Mouse (Mus musculus) megakaryocyte-erythroid progenitor cell, adult 5-6 weeks (primary cell): Measurements from ENCODE around the gene Impad1. TPM values are rescaled to one million over a fixed set of nuclear protein-coding genes. Genes with fewer than 3 reads are reported as not detected.

Experiments used
- ATAC-seq: replicated peaks from 2 replicates; pipeline ENCODE4 v1.8.0; 2016; ENCODE audit warnings: mild to moderate bottlenecking, inconsistent platforms; ENCODE audit not compliant: severe bottlenecking, poor library complexity, low FRiP score, low TSS enrichment
- total RNA-seq, 2 experiments: library from RNA; stranded (forward) in 1 of 2; stranded (reverse) in 1 of 2; fragments of 200-1000, 215-1000 nt in 1 of 2; fragments of >200 nt in 1 of 2; fragmentation: Nextera tagmentation in 1 of 2; gene quantifications; 2 replicates each; pipeline ENCODE4 v1.2.3; 2014 to 2017

The Impad1 gene
- total RNA-seq (2014; fragmentation: Nextera tagmentation) (12.0 and 21.3 TPM in 2 replicates), total RNA-seq (2017) (39.4 and 40.6 TPM in 2 replicates)

GRCm38 (mm10) chr4:4792992-4793834 lies at the start of gene Impad1:
Gene Impad1, minus strand, starts transcription at chr4:4793355.
- ATAC-seq, result peak; percentile 95

- no peak for ATAC-seq
Measured at GRCm38 (mm10) chr4:4840145-4840544, 47.0 kb upstream of the Impad1 start.

GRCm38 (mm10) chr4:4833789-4834295 lies 40.7 kb upstream of the Impad1 start:
- ATAC-seq, result no peak

GRCm38 (mm10) chr4:4828131-4828530 lies 35.0 kb upstream of the Impad1 start:
- no peak for ATAC-seq

GRCm38 (mm10) chr4:4822119-4822518 lies 29.0 kb upstream of the Impad1 start:
- no peak for ATAC-seq

GRCm38 (mm10) chr4:4792141-4792991 lies 789 bp downstream of the Impad1 start:
- ATAC-seq, result peak; percentile 79

- no peak for ATAC-seq
Measured at GRCm38 (mm10) chr4:4791180-4791579, 2.0 kb downstream of the Impad1 start.

- no peak for ATAC-seq
Measured at GRCm38 (mm10) chr4:4785169-4785568, 8.0 kb downstream of the Impad1 start.

- ATAC-seq, result no peak
Measured at GRCm38 (mm10) chr4:4784305-4784704, 8.8 kb downstream of the Impad1 start.

- ATAC-seq, result no peak
Measured at GRCm38 (mm10) chr4:4783686-4783957, 9.5 kb downstream of the Impad1 start.

GRCm38 (mm10) chr4:4782882-4783685 lies 10.1 kb downstream of the Impad1 start:
- ATAC-seq, result peak; percentile 97

- no peak for ATAC-seq
Measured at GRCm38 (mm10) chr4:4779265-4779770, 13.8 kb downstream of the Impad1 start.

GRCm38 (mm10) chr4:4771523-4772114 lies 21.5 kb downstream of the Impad1 start:
- peak; percentile 84 for ATAC-seq

GRCm38 (mm10) chr4:4765806-4766205 lies 27.3 kb downstream of the Impad1 start:
- ATAC-seq, result no peak

- 0 out of 2 replicates have a peak, but pooled peaks have one; percentile 39 for ATAC-seq
Measured at GRCm38 (mm10) chr4:4758376-4758775, 34.8 kb downstream of the Impad1 start.

- peak; percentile 71; the same call in 1 of the 2 replicates for ATAC-seq
Measured at GRCm38 (mm10) chr4:4729427-4729826, 63.7 kb downstream of the Impad1 start.

- ATAC-seq, result no peak
Measured at GRCm38 (mm10) chr4:4726241-4726776, 66.8 kb downstream of the Impad1 start.

- no peak for ATAC-seq
Measured at GRCm38 (mm10) chr4:4723821-4724220, 69.3 kb downstream of the Impad1 start.

- ATAC-seq, result no peak
Measured at GRCm38 (mm10) chr4:4722081-4722480, 71.1 kb downstream of the Impad1 start.
